Mouse (Mus musculus): ENCODE data around the gene 6430531B16Rik.
A peak's percentile ranks its signal among the peaks of the same experiment; 100 is the strongest.

The 6430531B16Rik gene

GRCm38 (mm10) chr7:139970216-139970919, 8.2 kb downstream of the 6430531B16Rik start:
- no peak for DNase-seq

GRCm38 (mm10) chr7:139969348-139970130, 9.0 kb downstream of the 6430531B16Rik start:
- DNase-seq, result peak; percentile 92

GRCm38 (mm10) chr7:139968428-139968827, 10.1 kb downstream of the 6430531B16Rik start:
- no peak for DNase-seq

- DNase-seq, result no peak
Measured at GRCm38 (mm10) chr7:139967175-139967574, 11.4 kb downstream of the 6430531B16Rik start.

GRCm38 (mm10) chr7:139963814-139964213, 14.7 kb downstream of the 6430531B16Rik start:
- no peak for DNase-seq

- no peak for DNase-seq
Measured at GRCm38 (mm10) chr7:139961141-139961540, 17.4 kb downstream of the 6430531B16Rik start.

GRCm38 (mm10) chr7:139957958-139958357, 20.6 kb downstream of the 6430531B16Rik start:
- no peak for DNase-seq

- DNase-seq, result no peak
Measured at GRCm38 (mm10) chr7:139957437-139957836, 21.1 kb downstream of the 6430531B16Rik start.

- no peak for DNase-seq
Measured at GRCm38 (mm10) chr7:139956658-139957057, 21.9 kb downstream of the 6430531B16Rik start.

GRCm38 (mm10) chr7:139955505-139955904, 23.1 kb downstream of the 6430531B16Rik start:
- DNase-seq, result no peak

GRCm38 (mm10) chr7:139951991-139952633, 26.4 kb downstream of the 6430531B16Rik start:
- no peak for DNase-seq

- no peak for DNase-seq
Measured at GRCm38 (mm10) chr7:139951079-139951478, 27.5 kb downstream of the 6430531B16Rik start.

- no peak for DNase-seq
Measured at GRCm38 (mm10) chr7:139950283-139950971, 28.1 kb downstream of the 6430531B16Rik start.

- no peak for DNase-seq
Measured at GRCm38 (mm10) chr7:139949893-139950282, 28.7 kb downstream of the 6430531B16Rik start.

- DNase-seq, result no peak
Measured at GRCm38 (mm10) chr7:139946032-139946431, 32.5 kb downstream of the 6430531B16Rik start.

- DNase-seq, result no peak
Measured at GRCm38 (mm10) chr7:139945516-139945915, 33.0 kb downstream of the 6430531B16Rik start.

- DNase-seq, result no peak
Measured at GRCm38 (mm10) chr7:139944291-139945240, 34.0 kb downstream of the 6430531B16Rik start.

GRCm38 (mm10) chr7:139943674-139944281, 34.8 kb downstream of the 6430531B16Rik start, which contains the start of gene Utf1:
TSS of gene Utf1 (plus strand) at chr7:139943789.
- no peak for DNase-seq

GRCm38 (mm10) chr7:139940476-139941209, 37.9 kb downstream of the 6430531B16Rik start:
- no peak for DNase-seq

GRCm38 (mm10) chr7:139937810-139938209, 40.7 kb downstream of the 6430531B16Rik start:
- DNase-seq, result no peak

- DNase-seq, result no peak
Measured at GRCm38 (mm10) chr7:139937138-139937537, 41.4 kb downstream of the 6430531B16Rik start.

Data from right cerebral cortex, postnatal 14 days (tissue).